Mouse (Mus musculus): ENCODE results near the gene Apbb2.

DNA sequence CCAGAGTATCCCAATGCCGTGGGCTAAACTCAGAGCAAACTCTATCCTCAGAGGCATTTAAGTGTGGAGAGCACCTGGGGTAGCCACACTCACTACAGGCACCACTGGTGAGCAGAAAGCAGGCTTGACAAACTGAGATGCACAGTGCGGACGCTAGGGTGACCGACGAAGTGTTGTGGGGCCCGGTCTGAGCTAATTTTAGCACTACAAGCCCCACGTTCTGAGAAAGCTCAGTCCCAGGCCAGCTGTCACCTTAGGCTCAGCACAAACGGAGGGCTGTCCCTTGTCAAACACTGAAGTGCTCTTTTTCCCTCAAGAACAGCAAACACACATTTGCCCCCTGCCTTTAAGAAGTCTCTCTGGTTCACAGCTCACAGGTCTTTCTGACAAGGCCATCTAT is 201.3 kb downstream of the Apbb2 start:
- no peak for TF ChIP-seq CTCF (conservative IDR thresholded peaks at IDR 0.05; ENCODE audit: low read length)
- TF ChIP-seq POU5F1 (IDR thresholded peaks at IDR 0.05; ENCODE audit: borderline replicate concordance, low read length) = no peak
- no peak for TF ChIP-seq NANOG (IDR thresholded peaks at IDR 0.05; ENCODE audit: borderline replicate concordance, low read length)
